Mouse (Mus musculus) erythroid progenitor cell, adult 5-6 weeks (primary cell): ENCODE measurements around the gene Gm10031. TPM values are rescaled to one million over a fixed set of nuclear protein-coding genes. Genes with fewer than 3 reads are reported as not detected.
A peak's percentile ranks its signal among the peaks of the same experiment; 100 is the strongest.

Experiments
- ATAC-seq: replicated peaks from 2 replicates; pipeline ENCODE4 v1.8.0; 2016; ENCODE audit warnings: moderate number of reproducible peaks, mild to moderate bottlenecking, moderate TSS enrichment, inconsistent platforms; ENCODE audit not compliant: poor library complexity, low FRiP score, severe bottlenecking
- total RNA-seq, 2 experiments: library from RNA; stranded (forward) in 1 of 2; stranded (reverse) in 1 of 2; fragments of 150-400 nt in 1 of 2; fragments of 186-747, 209-891 nt in 1 of 2; gene quantifications; 2 replicates each; pipeline versions ENCODE4 v1.2.3 to v1.2.4; 2015 to 2017; ENCODE audit warnings: low replicate concordance in 2 of 2

Gene Gm10031
- total RNA-seq, 2 experiments from 2014 or later = 1.7 to 4.8 TPM

DNA sequence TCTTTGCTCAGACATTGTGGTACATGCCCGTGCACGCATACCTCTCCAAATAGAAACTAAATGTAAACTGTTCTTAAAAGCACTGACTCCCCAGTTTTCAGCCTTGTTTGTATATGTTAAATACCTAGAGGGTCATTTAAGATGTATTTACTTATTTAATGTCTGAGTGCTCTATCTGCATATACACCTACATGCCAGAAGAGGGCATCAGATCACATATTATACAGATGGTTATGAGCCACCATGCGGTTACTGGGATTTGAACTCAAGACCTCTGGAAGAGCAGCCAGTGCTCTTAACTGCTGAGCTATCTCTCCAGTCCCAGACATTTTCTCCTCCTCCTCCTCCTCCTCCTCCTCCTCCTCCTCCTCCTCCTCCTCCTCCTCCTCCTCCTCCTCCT, 14.6 kb downstream of the Gm10031 start:
- ATAC-seq = no peak

DNA sequence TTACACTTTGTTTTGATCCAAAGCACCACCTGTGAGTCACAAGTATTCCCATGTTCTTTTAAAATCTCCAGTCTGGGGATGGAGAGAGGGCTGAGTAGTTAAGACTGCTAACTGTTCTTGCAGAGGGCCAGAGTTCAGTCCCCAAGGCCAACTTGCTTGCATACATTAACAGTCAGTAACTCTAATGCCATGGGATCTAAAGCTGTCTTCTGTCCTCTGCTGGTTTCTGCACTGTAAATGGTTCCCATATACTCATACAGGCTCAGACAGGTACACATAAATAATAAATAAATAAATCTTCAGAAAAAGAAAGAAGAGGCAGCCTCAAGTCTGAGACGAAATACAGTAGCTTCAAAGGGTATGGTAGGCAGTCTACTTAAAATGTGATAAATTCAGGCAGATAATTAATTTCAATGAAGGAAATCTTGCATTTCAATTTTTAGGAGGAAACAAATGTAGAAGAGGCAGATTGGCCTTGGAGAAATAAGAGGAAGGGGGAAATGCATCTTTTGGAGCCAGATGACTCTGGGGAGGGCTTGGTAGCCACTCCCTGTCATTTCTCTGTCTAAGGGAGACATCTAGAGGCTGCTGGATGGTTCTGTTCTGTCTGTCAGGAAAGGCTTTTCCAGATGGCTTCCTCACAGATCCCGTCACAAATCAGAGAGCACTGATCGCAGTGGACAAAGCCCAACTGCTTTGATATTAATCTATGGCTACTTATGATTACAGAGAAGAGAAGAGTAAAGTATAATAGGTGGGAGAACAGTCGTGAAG, 16.2 kb downstream of the Gm10031 start:
- ATAC-seq = no peak

DNA sequence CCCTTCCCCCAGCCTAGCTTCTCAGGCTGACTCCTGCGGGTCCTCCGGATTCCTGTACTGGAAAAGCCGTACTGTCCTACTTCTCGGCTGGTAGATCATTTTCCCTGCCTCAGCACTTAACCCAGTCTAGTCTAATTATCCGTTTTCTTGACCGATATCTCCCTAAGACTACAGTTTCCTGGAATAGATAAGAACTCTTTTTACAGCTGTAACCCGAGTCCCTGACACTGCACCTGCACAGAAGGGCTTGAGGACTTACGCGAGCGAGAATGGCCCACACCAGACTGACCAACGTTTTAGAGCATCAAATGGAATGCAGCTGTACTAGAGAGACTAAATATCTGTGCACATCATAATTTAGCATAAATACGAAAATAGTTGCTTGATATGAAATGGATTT, 20.2 kb downstream of the Gm10031 start:
- ATAC-seq = no peak

DNA sequence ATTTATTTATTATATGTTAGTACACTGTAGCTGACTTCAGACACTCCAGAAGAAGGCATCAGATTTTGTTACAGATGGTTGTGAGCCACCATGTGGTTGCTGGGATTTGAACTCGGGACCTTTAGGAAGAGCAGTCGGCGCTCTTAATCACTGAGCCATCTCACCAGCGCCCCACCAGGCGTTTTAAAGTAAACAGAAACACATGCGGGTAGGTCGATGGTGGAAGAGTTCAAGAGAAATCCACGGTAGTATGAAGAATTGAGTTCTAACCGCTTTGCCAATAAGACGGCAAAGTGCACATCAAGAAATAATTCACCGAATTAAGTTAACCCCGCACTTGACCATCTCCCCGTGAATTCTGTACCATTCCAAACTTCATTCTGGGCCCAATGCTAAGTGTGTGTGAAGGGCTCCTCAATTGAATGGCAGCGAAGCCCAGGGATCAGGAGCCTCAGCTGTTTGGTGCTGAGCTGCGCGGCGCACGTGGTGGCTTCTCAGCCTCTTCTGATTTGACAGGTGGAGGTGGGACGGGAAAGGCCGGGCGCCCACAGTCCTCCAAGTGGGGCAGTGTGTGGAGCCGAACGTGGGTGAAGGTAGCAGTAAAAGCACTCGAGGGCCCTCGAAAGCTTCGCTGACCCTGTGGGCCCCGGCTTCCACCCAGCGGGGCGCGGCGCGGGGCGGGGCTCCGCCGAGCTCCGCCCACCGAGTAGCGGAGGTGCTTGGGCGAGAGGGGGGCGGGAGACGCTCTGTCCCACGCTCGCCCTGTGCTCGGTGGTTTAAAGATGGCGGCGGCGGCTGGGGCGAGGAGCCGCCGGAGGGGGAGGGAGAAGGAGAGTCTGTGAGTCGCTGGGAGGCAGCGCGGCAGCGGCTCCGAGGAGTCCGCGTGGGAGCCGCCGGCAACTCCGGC, 34.5 kb downstream of the Gm10031 start, which contains the start of gene Abl2:
Abl2 (plus strand) TSS at position 763 of the 907 bp plus-strand sequence.
- ATAC-seq = peak; percentile 96

DNA sequence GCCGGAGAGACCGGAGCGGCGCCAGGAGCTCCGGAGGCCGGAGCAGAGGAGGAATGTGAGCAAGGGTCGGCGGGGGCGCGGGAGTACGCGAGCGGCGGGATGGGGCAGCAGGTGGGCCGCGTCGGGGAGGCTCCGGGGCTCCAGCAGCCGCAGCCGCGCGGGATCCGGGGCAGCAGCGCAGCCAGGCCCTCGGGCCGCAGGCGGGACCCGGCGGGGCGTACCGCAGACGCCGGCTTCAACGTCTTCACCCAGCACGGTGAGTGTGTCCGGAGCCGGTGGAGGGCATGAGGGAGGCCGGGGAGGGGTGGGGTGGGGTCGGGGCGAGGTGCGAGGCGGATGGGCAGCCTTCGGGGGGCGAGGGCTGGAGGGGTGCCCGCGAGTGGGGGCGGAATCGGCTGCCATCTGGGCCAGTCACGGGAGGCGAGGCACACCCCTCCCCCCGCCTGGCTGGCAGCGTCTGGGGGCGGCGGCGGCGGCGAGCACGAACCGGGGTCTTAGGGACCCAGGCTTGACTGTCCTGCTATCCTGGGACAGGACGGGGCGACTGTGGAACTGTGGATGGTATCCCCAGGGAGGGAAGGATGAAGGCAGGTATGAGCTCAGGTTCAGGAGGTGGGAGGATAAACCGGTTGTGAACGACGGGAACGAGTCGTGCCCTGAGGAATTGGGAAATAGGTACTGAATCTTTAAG, 35.3 kb downstream of the Gm10031 start:
- ATAC-seq = no peak

DNA sequence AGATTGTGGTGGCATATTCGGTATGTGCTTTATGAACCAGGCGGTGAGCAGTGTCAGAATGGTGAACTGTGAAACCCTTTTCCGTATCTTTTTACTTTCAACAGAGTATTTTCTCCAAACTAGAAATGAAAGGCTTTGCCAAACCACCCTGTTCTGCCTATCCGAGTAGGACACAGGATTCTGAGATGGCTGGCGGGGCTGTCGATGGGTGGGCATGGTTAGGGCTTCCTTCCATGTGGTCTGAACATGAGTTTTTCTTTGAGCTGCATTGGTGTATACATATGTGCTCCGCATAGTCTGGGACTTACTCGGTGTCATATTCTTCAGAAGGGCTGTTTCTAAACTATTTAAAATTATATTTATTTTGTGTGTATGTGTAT, 35.8 kb downstream of the Gm10031 start:
- no peak for ATAC-seq

DNA sequence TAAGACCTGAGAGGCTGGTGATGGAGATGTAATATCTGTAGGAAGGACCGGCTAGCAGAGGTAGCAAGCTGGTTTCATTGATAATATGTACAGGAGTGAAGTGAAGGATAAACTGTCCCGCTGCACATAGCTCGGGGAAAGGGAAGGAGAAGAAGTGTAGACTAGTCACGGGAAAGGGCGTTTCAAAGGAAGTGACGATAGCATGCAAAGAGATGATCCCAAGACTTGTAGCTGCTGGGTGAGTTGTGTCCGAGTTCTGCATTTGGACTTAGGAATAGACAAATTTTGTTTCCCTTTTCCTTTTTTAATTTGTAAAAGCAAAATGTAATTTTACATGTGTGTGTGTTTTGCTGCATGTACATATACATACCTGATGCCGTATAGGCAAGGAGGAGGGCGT, 36.7 kb downstream of the Gm10031 start:
- ATAC-seq = no peak

DNA sequence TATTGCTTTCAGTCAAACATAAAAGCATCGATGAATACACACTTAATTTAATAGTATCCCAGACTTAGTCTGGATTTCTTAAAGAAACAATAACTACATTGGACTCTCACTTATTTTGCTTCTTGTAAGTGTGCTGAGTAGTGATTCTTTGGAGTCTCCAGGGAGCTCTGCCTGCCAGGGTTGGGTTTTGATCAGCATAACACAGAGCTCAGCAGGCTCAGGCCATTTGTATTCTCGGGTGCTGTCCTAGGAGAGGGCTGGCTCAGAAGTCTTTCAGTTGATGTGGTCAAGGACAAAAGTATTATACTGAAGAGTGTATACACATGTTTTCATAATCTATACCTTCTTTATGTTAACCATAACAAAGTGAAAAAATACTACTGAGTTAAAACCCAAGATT, 41.5 kb downstream of the Gm10031 start:
- no peak for ATAC-seq

DNA sequence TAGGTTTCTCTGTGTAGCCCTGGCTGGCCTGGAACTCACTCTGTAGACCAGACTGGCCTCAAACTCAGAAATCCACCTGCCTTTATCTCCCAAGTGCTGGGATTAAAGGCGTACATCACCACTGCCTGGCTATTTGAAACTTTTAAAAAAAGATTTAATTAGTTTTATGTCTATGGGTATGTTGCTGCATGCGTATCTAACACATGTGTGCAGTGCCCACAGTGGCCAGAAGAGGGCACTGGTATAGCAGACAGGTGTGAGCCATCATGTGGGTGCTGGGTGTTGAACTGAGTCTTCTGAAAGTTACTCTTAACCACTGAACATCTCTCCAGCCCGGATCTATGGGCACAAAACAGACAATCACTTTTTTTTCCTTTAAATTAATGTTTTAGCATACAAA, 42.3 kb downstream of the Gm10031 start:
- ATAC-seq = peak; percentile 75

DNA sequence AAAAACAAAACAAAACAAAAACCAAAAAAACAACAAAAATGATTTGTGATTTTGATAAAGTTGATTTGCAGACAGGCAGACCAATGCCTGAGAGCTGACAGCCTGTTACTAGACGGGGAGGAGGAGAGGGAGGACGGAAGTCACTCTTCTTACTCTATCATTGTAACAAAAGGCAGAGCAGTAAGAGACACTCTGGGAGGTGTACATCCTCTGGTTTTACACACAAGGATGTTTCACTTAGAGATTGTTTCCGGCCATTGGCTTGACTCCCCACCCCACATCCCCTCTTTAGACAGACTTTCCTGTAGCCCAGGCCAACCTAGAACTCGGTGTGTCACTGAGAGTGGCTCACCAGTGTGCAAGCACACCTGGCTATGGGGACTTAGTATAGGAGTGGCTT, 45.8 kb downstream of the Gm10031 start:
- ATAC-seq = no peak

DNA sequence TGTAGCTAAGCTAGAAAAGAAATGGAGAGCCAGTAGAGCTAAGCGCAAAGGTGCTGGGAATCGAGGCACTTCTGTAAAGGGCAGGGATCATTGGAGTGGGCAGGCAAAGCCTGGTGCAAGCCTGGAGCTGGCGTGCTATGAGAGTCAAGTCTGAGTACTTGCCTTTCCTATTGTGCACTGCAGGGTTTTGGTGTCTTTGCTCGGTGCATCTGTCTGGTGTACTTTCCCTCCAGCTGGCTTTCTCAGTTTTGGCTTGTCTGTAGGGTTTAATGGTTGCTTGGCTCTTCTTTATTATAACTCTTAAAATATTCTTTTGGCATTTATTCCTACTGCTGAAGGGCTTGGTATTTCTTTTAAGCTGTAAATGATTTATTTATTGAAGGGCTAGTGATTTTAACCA, 49.1 kb downstream of the Gm10031 start:
- ATAC-seq = no peak

Other genes with a start within 250 kb of the Gm10031 start
- not detected in 2 replicates for gene Tdrd5, start 220.3 kb upstream of the Gm10031 start, total RNA-seq (2015; ENCODE audit: low replicate concordance)
- gene Tdrd5, start 220.3 kb upstream of the Gm10031 start, total RNA-seq (2017; ENCODE audit: low replicate concordance) = not detected in 2 replicates
- gene Nphs2, start 213.3 kb upstream of the Gm10031 start, total RNA-seq (2015; ENCODE audit: low replicate concordance) = not detected in 2 replicates
- not detected in 2 replicates for gene Nphs2, start 213.3 kb upstream of the Gm10031 start, total RNA-seq (2017; ENCODE audit: low replicate concordance)
- gene Gm2000, start 158.0 kb upstream of the Gm10031 start, total RNA-seq (2015; ENCODE audit: low replicate concordance) = 389 and 586 TPM in 2 replicates
- gene Gm2000, start 158.0 kb upstream of the Gm10031 start, total RNA-seq (2017; ENCODE audit: low replicate concordance) = 571 and 609 TPM in 2 replicates
- gene Axdnd1, start 102.9 kb upstream of the Gm10031 start, total RNA-seq (2015; ENCODE audit: low replicate concordance) = not detected in 2 replicates
- gene Axdnd1, start 102.9 kb upstream of the Gm10031 start, total RNA-seq (2017; ENCODE audit: low replicate concordance) = not detected in 2 replicates
- 13.3 and 15.1 TPM in 2 replicates for gene Soat1, start 49.7 kb upstream of the Gm10031 start, total RNA-seq (2015; ENCODE audit: low replicate concordance)
- 6.5 and 8.6 TPM in 2 replicates for gene Soat1, start 49.7 kb upstream of the Gm10031 start, total RNA-seq (2017; ENCODE audit: low replicate concordance)
- 4.0 and 5.4 TPM in 2 replicates for gene Abl2, start 34.8 kb downstream of the Gm10031 start, total RNA-seq (2015; ENCODE audit: low replicate concordance)
- gene Abl2, start 34.8 kb downstream of the Gm10031 start, total RNA-seq (2017; ENCODE audit: low replicate concordance) = 1.3 and 1.7 TPM in 2 replicates
- 3.2 and 5.4 TPM in 2 replicates for gene Tor3a, start 150.3 kb downstream of the Gm10031 start, total RNA-seq (2015; ENCODE audit: low replicate concordance)
- gene Tor3a, start 150.3 kb downstream of the Gm10031 start, total RNA-seq (2017; ENCODE audit: low replicate concordance) = 4.1 and 10.4 TPM in 2 replicates
- 23.9 and 25.6 TPM in 2 replicates for gene Fam20b, start 195.1 kb downstream of the Gm10031 start, total RNA-seq (2015; ENCODE audit: low replicate concordance)
- gene Fam20b, start 195.1 kb downstream of the Gm10031 start, total RNA-seq (2017; ENCODE audit: low replicate concordance) = 39.8 and 41.6 TPM in 2 replicates